Mouse (Mus musculus): ENCODE measurements at regions not wholly inside any gene's neighbourhood (a gene's known extent, or its start where the extent isn't known, plus 50 kb on each side); places are given as distances from the start of the nearest gene placed in this dataset. TPM values are rescaled to one million over a fixed set of nuclear protein-coding genes. Genes with fewer than 3 reads are reported as not detected.

DNA sequence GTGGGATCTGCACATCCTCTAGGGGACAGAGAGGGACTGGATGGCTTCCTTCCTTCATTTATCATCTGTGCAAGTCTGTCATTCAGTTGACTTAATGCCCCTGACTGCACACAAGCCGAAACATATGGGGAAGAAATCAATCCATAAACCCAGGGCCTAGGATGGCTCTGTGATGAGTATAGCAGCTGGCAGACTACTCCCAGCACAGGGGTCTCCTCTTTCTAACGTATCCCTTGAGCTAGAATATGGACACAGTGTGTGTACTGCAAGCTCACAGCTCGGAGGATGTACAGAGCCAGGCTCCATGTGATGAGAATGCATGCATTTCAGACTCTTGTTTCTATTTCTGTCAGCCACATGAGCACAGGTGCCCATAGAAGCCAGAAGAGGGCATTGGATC is 180.3 kb downstream of the Parn start:
- DNase-seq (ENCODE audit: low spot score) = no peak

DNA sequence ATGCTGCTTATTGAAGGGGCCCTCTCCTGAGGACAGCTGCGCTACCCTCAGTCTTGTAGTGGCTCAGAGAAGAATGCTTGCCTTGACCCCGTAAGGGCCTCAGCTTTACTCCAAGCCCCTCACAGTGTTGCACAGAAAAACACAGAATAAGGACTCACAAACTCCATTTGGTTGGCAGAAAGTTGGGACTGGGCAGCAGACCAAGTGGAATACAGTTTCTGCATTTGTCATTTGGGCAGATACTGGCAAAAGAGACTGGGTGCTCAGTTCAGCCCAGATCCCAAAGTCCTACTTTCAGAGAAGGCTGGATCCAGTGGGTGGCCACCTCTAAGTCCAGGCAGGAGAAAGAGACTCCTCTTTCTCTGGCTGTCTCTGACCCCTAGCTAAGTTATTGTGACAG is 181.4 kb downstream of the Parn start:
- DNase-seq (ENCODE audit: low spot score) = peak; percentile 18

DNA sequence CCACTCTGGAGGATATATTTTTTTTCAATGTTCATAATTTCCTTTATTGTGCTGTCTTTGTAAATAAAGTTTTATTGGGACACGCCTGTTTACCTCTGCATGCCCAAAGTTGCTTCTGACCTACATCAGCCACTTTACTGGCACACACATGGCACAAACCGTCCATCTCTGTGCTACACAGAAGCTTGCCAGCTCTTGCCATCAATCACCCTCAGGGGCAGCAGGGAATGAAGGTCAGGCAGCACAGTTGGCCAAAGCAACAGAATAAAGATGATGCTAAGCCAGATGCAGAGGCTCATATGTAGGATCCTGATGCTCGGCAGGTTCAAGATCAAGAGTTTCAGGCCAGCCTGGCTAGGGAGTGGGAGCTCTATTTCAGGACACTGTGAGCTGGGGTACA is 187.7 kb downstream of the Parn start:
- DNase-seq (ENCODE audit: low spot score) = peak; percentile 24

DNA sequence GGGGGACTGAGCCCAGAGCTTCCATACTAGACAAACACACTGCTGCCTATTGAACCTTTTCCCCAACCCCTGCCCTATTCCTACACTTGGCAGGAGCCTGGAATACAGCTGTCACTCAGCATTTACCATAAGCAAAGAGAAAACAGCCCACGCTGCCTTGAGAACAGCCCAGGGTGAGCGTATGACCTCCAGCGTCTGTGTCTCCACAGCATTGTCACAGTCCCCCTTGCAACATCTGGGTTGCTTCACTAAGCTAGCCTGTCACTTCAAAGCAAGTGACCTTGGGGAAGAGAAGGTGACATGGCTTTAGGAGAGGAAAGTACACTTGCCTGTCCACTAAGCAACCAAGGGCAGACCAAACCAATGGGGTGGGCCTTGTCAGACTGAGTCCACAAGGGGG is 191.3 kb downstream of the Parn start:
- no peak for DNase-seq (ENCODE audit: low spot score)

GRCm38 (mm10) chr16:13474956-13475355 is 193.0 kb downstream of the Parn start:
- DNase-seq (ENCODE audit: low spot score) = no peak

DNA sequence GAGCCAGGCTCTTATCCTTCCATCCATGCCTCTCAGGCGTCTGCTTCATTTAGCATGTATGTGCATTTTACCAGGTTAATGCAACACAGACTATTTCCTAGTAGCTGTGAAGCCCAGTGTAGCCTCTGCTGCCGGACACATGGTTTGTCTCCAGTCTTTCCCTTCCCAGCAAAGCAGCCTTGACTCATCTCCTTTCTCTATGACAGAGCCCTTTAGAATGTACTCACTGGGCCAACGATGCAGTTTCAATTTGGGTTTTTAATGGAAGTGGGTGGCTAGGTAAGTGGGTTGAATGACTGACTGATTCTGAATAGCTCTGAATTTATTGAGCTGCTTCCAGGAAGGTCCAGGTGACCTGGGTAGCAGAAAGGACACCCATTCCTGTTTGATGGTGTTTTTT is 193.7 kb downstream of the Parn start:
- DNase-seq (ENCODE audit: low spot score) = no peak

- DNase-seq (ENCODE audit: low spot score) = no peak
Observed at GRCm38 (mm10) chr16:13467139-13467538, 200.8 kb downstream of the Parn start.

Small RNA genes lying in the stretch of these regions (microRNA-seq; reads per million reads assigned to microRNA genes)
- not detected for gene Mir6365

All from gastrocnemius, adult 18-20 months (tissue).